Mouse (Mus musculus) CD8-positive naive resting alpha-beta T cell, adult 2 months (primary cell): ENCODE results near the gene Coq10b.

ENCODE experiments used
- DNase-seq, 2 experiments: peaks; one replicate each; pipeline ENCODE4 v3.0.0; 2022; ENCODE audit warnings: low read depth in 2 of 2, low spot score in 2 of 2

Coq10b gene

GRCm38 (mm10) chr1:55106919-55107585 lies 54.5 kb downstream of the Coq10b start:
- DNase-seq: no peak

DNA sequence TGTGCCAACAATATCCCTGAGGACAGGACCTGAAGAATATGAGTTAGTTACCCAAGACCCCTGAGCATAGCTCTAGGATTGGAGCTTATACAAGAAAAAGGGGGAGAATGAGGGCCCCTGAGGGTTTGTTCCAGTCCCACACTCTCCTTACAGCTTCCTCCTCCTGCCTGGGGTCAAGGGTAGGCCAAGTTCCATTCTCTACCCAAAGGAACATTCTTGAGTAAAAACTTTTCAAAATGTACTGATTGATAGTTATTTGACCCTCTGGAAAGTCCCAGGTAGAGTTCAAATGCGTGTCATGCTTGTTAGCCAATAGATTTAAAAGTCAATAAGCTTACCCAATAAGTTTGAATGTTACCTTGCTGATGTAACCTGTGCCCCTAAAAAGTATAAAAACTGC lies 55.1 kb downstream of the Coq10b start:
- DNase-seq: no peak

DNA sequence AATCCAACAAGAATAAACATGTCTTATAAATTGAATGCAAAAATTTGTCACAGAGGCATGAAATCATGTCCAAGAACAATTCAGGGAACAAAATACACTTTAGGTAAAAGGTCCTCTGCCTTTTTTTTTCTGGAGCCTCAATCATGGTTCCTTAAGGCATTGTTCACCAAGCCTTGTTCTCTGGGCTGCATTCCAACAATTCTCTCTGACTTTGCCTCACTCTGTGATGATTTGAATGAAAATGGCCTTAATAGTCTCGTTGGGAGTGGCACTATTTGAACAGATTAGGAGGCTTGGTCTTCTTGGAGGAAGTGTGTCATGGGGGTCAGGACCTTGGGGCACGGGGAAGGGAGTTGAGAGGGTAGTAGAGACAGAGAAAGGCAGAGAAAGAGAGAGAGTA lies 55.9 kb downstream of the Coq10b start:
- no peak for DNase-seq

GRCm38 (mm10) chr1:55109066-55109766 lies 56.6 kb downstream of the Coq10b start:
- DNase-seq: no peak
